Mouse (Mus musculus): ENCODE results near the gene Hmgn3. TPM values are rescaled to one million over a fixed set of nuclear protein-coding genes. Genes with fewer than 3 reads are reported as not detected.

The Hmgn3 gene
- total RNA-seq, 2 experiments from 2014 or later: 109 to 119 TPM

GRCm38 (mm10) chr9:83101691-83102090 is 44.8 kb downstream of the Hmgn3 start:
- DNase-seq: no peak
- intact Hi-C loops (cut with DNase I): no loop called here

GRCm38 (mm10) chr9:83100786-83101185 is 45.7 kb downstream of the Hmgn3 start:
- no peak for DNase-seq
- intact Hi-C loops (cut with DNase I): no loop called here

- DNase-seq: no peak
- intact Hi-C loops (cut with DNase I): no loop called here
Measured at GRCm38 (mm10) chr9:83098652-83099307, 47.7 kb downstream of the Hmgn3 start.

GRCm38 (mm10) chr9:83097816-83098215 is 48.7 kb downstream of the Hmgn3 start:
- intact Hi-C loops (cut with DNase I): no loop called here
- DNase-seq: no peak

- intact Hi-C loops (cut with DNase I): no loop called here
- DNase-seq: no peak
Measured at GRCm38 (mm10) chr9:83094649-83095336, 51.7 kb downstream of the Hmgn3 start.

- DNase-seq: no peak
- intact Hi-C loops (cut with DNase I): no loop called here
Measured at GRCm38 (mm10) chr9:83083790-83084469, 62.6 kb downstream of the Hmgn3 start.

GRCm38 (mm10) chr9:83083091-83083490 is 63.4 kb downstream of the Hmgn3 start:
- DNase-seq: no peak

GRCm38 (mm10) chr9:83082296-83082695 is 64.2 kb downstream of the Hmgn3 start:
- DNase-seq: no peak
- intact Hi-C loops (cut with DNase I): no loop called here

More at GRCm38 (mm10) chr9:83083091-83083490, 63.4 kb downstream of the Hmgn3 start:
- intact Hi-C loops (cut with DNase I): no loop called here

- intact Hi-C loops (cut with DNase I): no loop called here
- no peak for DNase-seq
Measured at GRCm38 (mm10) chr9:83079724-83080123, 66.8 kb downstream of the Hmgn3 start.

- no peak for DNase-seq
- intact Hi-C loops (cut with DNase I): no loop called here
Measured at GRCm38 (mm10) chr9:83068246-83068645, 78.2 kb downstream of the Hmgn3 start.

GRCm38 (mm10) chr9:83061289-83061688 is 85.2 kb downstream of the Hmgn3 start:
- no peak for DNase-seq
- intact Hi-C loops (cut with DNase I): no loop called here

Other genes with a start within 250 kb of the Hmgn3 start
- 10 to 100 TPM; 72.2 to 86.3 TPM for gene Phip, start 171.2 kb downstream of the Hmgn3 start, total RNA-seq (2021)

Data from left cerebral cortex, postnatal 4 days (tissue).